Mouse (Mus musculus) heart, adult 2 months (tissue): ENCODE measurements around the gene Olfr263.

Source experiments
- EP300 ChIP-seq: fragments of 200-500 bp; IDR thresholded peaks from 2 replicates; pipeline ENCODE4 v1.6.1; 2011; ENCODE audit warnings: low read depth, low read length, control low read depth; ENCODE audit not compliant: insufficient read depth
- POLR2A ChIP-seq: fragments of 200-500 bp; IDR thresholded peaks from 2 replicates; pipeline ENCODE4 v1.6.1; 2011; ENCODE audit warnings: mild to moderate bottlenecking, low read depth, low read length, control low read depth; ENCODE audit not compliant: insufficient read depth

- TF ChIP-seq EP300 (no peak), POLR2A (no peak)
Observed at GRCm38 (mm10) chr13:21161591-21161990, 32.2 kb downstream of the Olfr263 start.
